Mouse (Mus musculus): Measurements from ENCODE around the gene Ttc13.

DNA sequence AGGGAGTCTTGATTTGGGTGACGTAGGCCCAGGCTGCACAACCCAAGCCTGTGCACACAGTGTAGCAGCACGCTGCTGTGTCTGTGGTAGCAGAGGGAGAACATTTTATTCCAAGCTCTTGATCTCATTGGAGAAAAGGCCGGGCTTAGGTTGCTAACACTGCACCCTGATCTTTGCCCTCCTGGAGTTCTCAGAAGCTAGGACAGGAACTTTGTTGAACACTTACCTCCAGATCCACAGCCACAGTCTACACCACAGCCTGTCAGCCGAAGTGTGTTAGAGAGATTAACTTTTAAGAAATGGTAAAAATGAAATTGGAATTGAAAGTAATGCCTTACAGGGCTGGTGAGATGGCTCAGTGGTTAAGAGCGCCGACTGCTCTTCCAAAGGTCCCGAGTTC is 2.5 kb upstream of the Ttc13 start:
- TF ChIP-seq CTCF (IDR thresholded peaks at IDR 0.05; ENCODE audit: low read depth, low read length) (no peak), POLR2A (IDR thresholded peaks at IDR 0.05; ENCODE audit: borderline replicate concordance, low read depth, low read length) (no peak)
